Mouse (Mus musculus): ENCODE measurements around the gene Utp15. TPM values are rescaled to one million over a fixed set of nuclear protein-coding genes. Genes with fewer than 3 reads are reported as not detected.

Gene Utp15
- polyA plus RNA-seq, 1 experiment = 12.0 TPM

- 74% methylated on average over 5 of the region's 5 CpGs for WGBS
- H3K4me1 ChIP-seq (ENCODE audit: control insufficient read depth, insufficient read depth, low read length) = no peaks in the 10 kb centered on the region
- no peak for TF ChIP-seq POLR2A (IDR thresholded peaks at IDR 0.05; ENCODE audit: borderline replicate concordance, control insufficient read depth, low read depth, low read length)
- TF ChIP-seq CTCF (IDR thresholded peaks at IDR 0.05; ENCODE audit: control insufficient read depth, insufficient read depth, low read length) = no peak
- H3K27ac ChIP-seq (ENCODE audit: control insufficient read depth, insufficient read depth, low read depth, low read length, poor library complexity) = no peak overlapping the region
- H3K4me3 ChIP-seq (replicated peaks; ENCODE audit: control insufficient read depth, low read depth, low read length) = no peak overlapping the region
These were observed 18.1 kb downstream of the Utp15 start for GRCm38 (mm10) chr13:98244571-98245350.

- Histone ChIP-seq H3K27ac (ENCODE audit: control insufficient read depth, insufficient read depth, low read depth, low read length, poor library complexity) (no peak overlapping the region), H3K4me3 (replicated peaks; ENCODE audit: control insufficient read depth, low read depth, low read length) (no peak overlapping the region), H3K4me1 (ENCODE audit: control insufficient read depth, insufficient read depth, low read length) (no peaks in the 10 kb centered on the region; the same call in 1 of the 2 replicates)
- 43% methylated on average over 9 of the region's 9 CpGs for WGBS
- TF ChIP-seq POLR2A (IDR thresholded peaks at IDR 0.05; ENCODE audit: borderline replicate concordance, control insufficient read depth, low read depth, low read length) (no peak), CTCF (IDR thresholded peaks at IDR 0.05; ENCODE audit: control insufficient read depth, insufficient read depth, low read length) (no peak)
These were observed 21.1 kb downstream of the Utp15 start for GRCm38 (mm10) chr13:98241531-98242282.

GRCm38 (mm10) chr13:98239978-98240641 is 22.7 kb downstream of the Utp15 start:
- 18% methylated on average over 12 of the region's 12 CpGs for WGBS
- H3K4me3 ChIP-seq (replicated peaks; ENCODE audit: control insufficient read depth, low read depth, low read length) = no peak overlapping the region
- TF ChIP-seq CTCF (IDR thresholded peaks at IDR 0.05; ENCODE audit: control insufficient read depth, insufficient read depth, low read length) (peak; percentile 53), POLR2A (IDR thresholded peaks at IDR 0.05; ENCODE audit: borderline replicate concordance, control insufficient read depth, low read depth, low read length) (no peak)
- no peak overlapping the region for H3K27ac ChIP-seq (ENCODE audit: control insufficient read depth, insufficient read depth, low read depth, low read length, poor library complexity)
- H3K4me1 ChIP-seq (ENCODE audit: control insufficient read depth, insufficient read depth, low read length) = no peaks in the 10 kb centered on the region; the same call in 1 of the 2 replicates

GRCm38 (mm10) chr13:98235451-98235850 is 27.4 kb downstream of the Utp15 start:
- H3K4me3 ChIP-seq (replicated peaks; ENCODE audit: control insufficient read depth, low read depth, low read length) = no peak overlapping the region
- WGBS = 72% methylated on average over 6 of the region's 6 CpGs
- TF ChIP-seq CTCF (IDR thresholded peaks at IDR 0.05; ENCODE audit: control insufficient read depth, insufficient read depth, low read length) (no peak), POLR2A (IDR thresholded peaks at IDR 0.05; ENCODE audit: borderline replicate concordance, control insufficient read depth, low read depth, low read length) (no peak)
- no peak overlapping the region for H3K27ac ChIP-seq (ENCODE audit: control insufficient read depth, insufficient read depth, low read depth, low read length, poor library complexity)
- H3K4me1 ChIP-seq (ENCODE audit: control insufficient read depth, insufficient read depth, low read length) = no peaks in the 10 kb centered on the region; the same call in 1 of the 2 replicates

- Histone ChIP-seq H3K4me3 (replicated peaks; ENCODE audit: control insufficient read depth, low read depth, low read length) (no peak overlapping the region), H3K27ac (ENCODE audit: control insufficient read depth, insufficient read depth, low read depth, low read length, poor library complexity) (no peak overlapping the region), H3K4me1 (ENCODE audit: control insufficient read depth, insufficient read depth, low read length) (no peaks in the 10 kb centered on the region)
- TF ChIP-seq CTCF (IDR thresholded peaks at IDR 0.05; ENCODE audit: control insufficient read depth, insufficient read depth, low read length) (no peak), POLR2A (IDR thresholded peaks at IDR 0.05; ENCODE audit: borderline replicate concordance, control insufficient read depth, low read depth, low read length) (no peak)
- 85% methylated on average over 1 of the region's 1 CpGs for WGBS
These were observed 32.3 kb downstream of the Utp15 start for GRCm38 (mm10) chr13:98230511-98230910.

GRCm38 (mm10) chr13:98226225-98226624 is 36.6 kb downstream of the Utp15 start:
- no peak overlapping the region for H3K27ac ChIP-seq (ENCODE audit: control insufficient read depth, insufficient read depth, low read depth, low read length, poor library complexity)
- no peak overlapping the region for H3K4me3 ChIP-seq (replicated peaks; ENCODE audit: control insufficient read depth, low read depth, low read length)
- 80% methylated on average over 2 of the region's 2 CpGs for WGBS
- H3K4me1 ChIP-seq (ENCODE audit: control insufficient read depth, insufficient read depth, low read length) = no peaks in the 10 kb centered on the region
- TF ChIP-seq CTCF (IDR thresholded peaks at IDR 0.05; ENCODE audit: control insufficient read depth, insufficient read depth, low read length) (no peak), POLR2A (IDR thresholded peaks at IDR 0.05; ENCODE audit: borderline replicate concordance, control insufficient read depth, low read depth, low read length) (no peak)

- Histone ChIP-seq H3K4me3 (replicated peaks; ENCODE audit: control insufficient read depth, low read depth, low read length) (no peak overlapping the region), H3K27ac (ENCODE audit: control insufficient read depth, insufficient read depth, low read depth, low read length, poor library complexity) (no peak overlapping the region), H3K4me1 (ENCODE audit: control insufficient read depth, insufficient read depth, low read length) (peaks cover 1% of the 10 kb centered on the region)
- TF ChIP-seq POLR2A (IDR thresholded peaks at IDR 0.05; ENCODE audit: borderline replicate concordance, control insufficient read depth, low read depth, low read length) (no peak), CTCF (IDR thresholded peaks at IDR 0.05; ENCODE audit: control insufficient read depth, insufficient read depth, low read length) (peak; percentile 70)
- 38% methylated on average over 12 of the region's 12 CpGs for WGBS
These were observed 40.0 kb downstream of the Utp15 start for GRCm38 (mm10) chr13:98222848-98223247.

- Histone ChIP-seq H3K27ac (ENCODE audit: control insufficient read depth, insufficient read depth, low read depth, low read length, poor library complexity) (no peak overlapping the region), H3K4me1 (ENCODE audit: control insufficient read depth, insufficient read depth, low read length) (no peaks in the 10 kb centered on the region), H3K4me3 (replicated peaks; ENCODE audit: control insufficient read depth, low read depth, low read length) (no peak overlapping the region)
- no peak for TF ChIP-seq POLR2A (IDR thresholded peaks at IDR 0.05; ENCODE audit: borderline replicate concordance, control insufficient read depth, low read depth, low read length)
- TF ChIP-seq CTCF (IDR thresholded peaks at IDR 0.05; ENCODE audit: control insufficient read depth, insufficient read depth, low read length) = no peak
- WGBS = 78% methylated on average over 7 of the region's 7 CpGs
These were observed 52.7 kb downstream of the Utp15 start for GRCm38 (mm10) chr13:98210137-98210536.

Data from bone marrow, adult 2 months (tissue).